ENCODE assay signal across 30 mouse cellular contexts in the genomic region with DNA sequence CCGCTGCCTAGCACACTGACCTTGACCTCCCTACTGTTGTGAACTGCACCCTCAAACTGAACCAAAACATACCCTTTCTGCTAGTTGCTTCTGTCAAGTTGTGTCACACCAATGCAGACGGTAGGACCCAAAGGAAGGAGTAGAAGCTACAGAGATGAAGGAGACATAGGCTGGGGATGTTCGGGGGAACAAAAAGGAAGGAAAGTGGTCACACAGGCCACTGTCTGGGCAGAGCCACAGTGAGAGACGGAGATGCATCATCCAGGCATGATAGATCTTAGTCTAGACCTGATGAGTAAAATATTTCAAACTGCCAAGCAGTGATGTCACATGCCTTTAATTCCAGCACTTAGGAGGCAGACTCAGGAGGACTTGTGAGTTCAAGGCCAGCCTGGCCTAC.
DNase-seq lines count a peak whose midpoint lies in the region; ATAC-seq lines count a peak whose summit lies in the region.
"Had no signal": no experiment of that assay in that cellular context is flagged by ENCODE, and none has a peak within 500 bp of the region (broad histone marks: within the 10 kb centered on the region; RNA-seq: fewer than 3 reads in every experiment).

No protein-coding gene starts in this region.

- intact Hi-C loops in heart, postnatal 10 days (cut with DNase I): no loop called here

- peaks cover 78% of the 10 kb centered on the region for H3K4me1 ChIP-seq in heart, embryonic 13.5 days
- peaks cover 5% of the 10 kb centered on the region; the same call in 1 of the 2 replicates for H3K4me1 ChIP-seq in midbrain, embryonic 11.5 days (ENCODE audit: control insufficient read depth, insufficient read depth, low read length)
- peaks cover 14% of the 10 kb centered on the region for H3K4me1 ChIP-seq in midbrain, embryonic 13.5 days (replicated peaks)
- H3K4me1 ChIP-seq: intestine, embryonic 15.5 days had no signal

- WGBS in heart, embryonic 13.5 days: 73% methylated on average over 4 of the region's 4 CpGs
- WGBS in midbrain, embryonic 11.5 days: 89% methylated on average over 4 of the region's 4 CpGs
- WGBS in midbrain, embryonic 13.5 days: 90% methylated on average over 4 of the region's 4 CpGs

- H3K27me3 ChIP-seq in heart, embryonic 13.5 days (replicated peaks): no peaks in the 10 kb centered on the region
- H3K27me3 ChIP-seq in midbrain, embryonic 11.5 days (ENCODE audit: control insufficient read depth, insufficient read depth, low read length): no peaks in the 10 kb centered on the region
- no peaks in the 10 kb centered on the region for H3K27me3 ChIP-seq in midbrain, embryonic 13.5 days
- H3K27me3 ChIP-seq: CH12.LX; embryonic facial prominence, embryonic 12.5 days; embryonic facial prominence, embryonic 15.5 days; forebrain, embryonic 12.5 days; forebrain, embryonic 15.5 days; heart, embryonic 15.5 days; hindbrain, embryonic 13.5 days; intestine, embryonic 15.5 days; Patski had no signal

- 0 out of 2 replicates have a peak overlapping the region, but pooled peaks have one; percentile 12 for H3K27ac ChIP-seq in heart, embryonic 13.5 days (replicated peaks)
- no peak overlapping the region for H3K27ac ChIP-seq in midbrain, embryonic 11.5 days (ENCODE audit: low read depth, low read length)
- no peak overlapping the region for H3K27ac ChIP-seq in midbrain, embryonic 13.5 days
- H3K27ac ChIP-seq: embryonic facial prominence, embryonic 12.5 days; embryonic facial prominence, embryonic 15.5 days; forebrain, embryonic 12.5 days; forebrain, embryonic 15.5 days; heart, embryonic 10.5 days; heart, embryonic 15.5 days; hindbrain, embryonic 10.5 days; hindbrain, embryonic 13.5 days; intestine, embryonic 15.5 days had no signal

- DNase-seq in adrenal gland, adult 2 months: peak; percentile 55
- DNase-seq in adrenal gland, adult 18-20 months (ENCODE audit: low spot score in 2 of 2): no peak
- no peak for DNase-seq in heart, postnatal 10 days
- DNase-seq in midbrain, embryonic 11.5 days (ENCODE audit: low spot score, missing footprints): peak; percentile 65
- no peak for DNase-seq in urinary bladder, adult 2 months (ENCODE audit: low spot score)
- DNase-seq: adrenal gland, postnatal 10 days; adrenal gland, postnatal 36 days; B cell, adult 2 months; cerebellum, adult 11 months; cerebellum, adult 2 months; cerebellum, adult 9-11 months; cerebellum, postnatal 25 days; gastrocnemius, postnatal 25 days; heart, adult 18-20 months had no signal

- no peak for ATAC-seq in heart, embryonic 13.5 days (ENCODE audit: extremely low read depth, insufficient number of reproducible peaks, low FRiP score, low TSS enrichment)
- no peak for ATAC-seq in midbrain, embryonic 11.5 days (ENCODE audit: low FRiP score)
- ATAC-seq in midbrain, embryonic 13.5 days: no peak
- ATAC-seq: forebrain, embryonic 15.5 days; hindbrain, embryonic 16.5 days; intestine, embryonic 15.5 days; Patski had no signal

- no peak overlapping the region for H3K9ac ChIP-seq in heart, embryonic 13.5 days
- H3K9ac ChIP-seq in midbrain, embryonic 11.5 days (ENCODE audit: low read length): no peak overlapping the region
- no peak overlapping the region for H3K9ac ChIP-seq in midbrain, embryonic 13.5 days (replicated peaks)
- H3K9ac ChIP-seq: embryonic facial prominence, embryonic 12.5 days; embryonic facial prominence, embryonic 15.5 days; forebrain, embryonic 12.5 days; forebrain, embryonic 15.5 days; heart, embryonic 15.5 days; hindbrain, embryonic 13.5 days; intestine, embryonic 15.5 days had no signal

- no peak overlapping the region for H3K4me2 ChIP-seq in heart, embryonic 13.5 days
- no peak overlapping the region for H3K4me2 ChIP-seq in midbrain, embryonic 11.5 days
- H3K4me2 ChIP-seq in midbrain, embryonic 13.5 days (replicated peaks): no peak overlapping the region
- H3K4me2 ChIP-seq: embryonic facial prominence, embryonic 12.5 days; embryonic facial prominence, embryonic 15.5 days; forebrain, embryonic 12.5 days; forebrain, embryonic 15.5 days; heart, embryonic 15.5 days; hindbrain, embryonic 13.5 days; intestine, embryonic 15.5 days had no signal

- H3K36me3 ChIP-seq in heart, embryonic 13.5 days: peaks cover 38% of the 10 kb centered on the region
- H3K36me3 ChIP-seq in midbrain, embryonic 11.5 days (ENCODE audit: control insufficient read depth, insufficient read depth, low read length): no peaks in the 10 kb centered on the region
- H3K36me3 ChIP-seq in midbrain, embryonic 13.5 days: 0 out of 2 replicates have a peak, but pooled peaks cover 4% of the 10 kb centered on the region
- H3K36me3 ChIP-seq: forebrain, embryonic 12.5 days; forebrain, embryonic 15.5 days; G1E; hindbrain, embryonic 13.5 days had no signal

- H3K4me3 ChIP-seq in heart, embryonic 13.5 days: no peak overlapping the region
- no peak overlapping the region for H3K4me3 ChIP-seq in midbrain, embryonic 11.5 days (ENCODE audit: low read depth, low read length)
- no peak overlapping the region for H3K4me3 ChIP-seq in midbrain, embryonic 13.5 days (replicated peaks)
- H3K4me3 ChIP-seq: embryonic facial prominence, embryonic 12.5 days; embryonic facial prominence, embryonic 15.5 days; erythroblast, embryonic 14.5 days; forebrain, embryonic 12.5 days; forebrain, embryonic 15.5 days; heart, embryonic 10.5 days; heart, embryonic 15.5 days; hindbrain, embryonic 10.5 days; hindbrain, embryonic 13.5 days; intestine, embryonic 15.5 days had no signal

- no peaks in the 10 kb centered on the region for H3K9me3 ChIP-seq in heart, embryonic 13.5 days
- no peaks in the 10 kb centered on the region for H3K9me3 ChIP-seq in midbrain, embryonic 11.5 days (ENCODE audit: control insufficient read depth, low read length)
- no peaks in the 10 kb centered on the region for H3K9me3 ChIP-seq in midbrain, embryonic 13.5 days
- H3K9me3 ChIP-seq: embryonic facial prominence, embryonic 12.5 days; embryonic facial prominence, embryonic 15.5 days; forebrain, embryonic 12.5 days; forebrain, embryonic 15.5 days; G1E; heart, embryonic 10.5 days; heart, embryonic 15.5 days; hindbrain, embryonic 10.5 days; hindbrain, embryonic 13.5 days; intestine, embryonic 15.5 days had no signal

Comparison
In these comparisons a context has a peak if more than half of its experiments do, and no peak if none do; other contexts are left out.
1. DNase-seq: peak in adrenal gland, adult 2 months (single experiment) and midbrain, embryonic 11.5 days (single experiment); none in adrenal gland, adult 18-20 months (0 of 2), heart, postnatal 10 days (0 of 2) and urinary bladder, adult 2 months (single experiment).